Mouse (Mus musculus): ENCODE measurements at regions not wholly inside any gene's neighbourhood (a gene's known extent, or its start where the extent isn't known, plus 50 kb on each side); places are given as distances from the start of the nearest gene placed in this dataset.

DNA sequence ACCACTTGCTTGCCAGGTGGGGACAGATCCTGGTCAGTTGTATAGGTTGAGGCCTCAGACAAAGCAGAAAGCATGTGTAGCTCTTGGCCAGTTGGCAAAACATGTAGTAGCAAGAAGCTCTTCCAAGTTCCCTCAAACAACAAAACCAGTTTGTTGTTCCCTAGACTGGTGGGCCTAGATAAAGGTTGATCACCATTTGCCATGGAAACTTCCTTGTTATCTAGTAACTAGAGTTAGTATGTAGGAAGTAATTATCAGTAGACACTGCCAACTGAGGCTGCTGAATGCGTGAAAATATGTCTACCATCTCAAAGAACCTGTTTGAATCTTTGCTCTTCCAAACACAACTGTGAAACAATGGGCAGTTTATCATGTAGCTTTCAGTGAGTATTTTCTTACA, 1098.7 kb downstream of the Pcdh18 start:
- no peak for DNase-seq

GRCm38 (mm10) chr3:48655084-48655483, 1102.0 kb downstream of the Pcdh18 start:
- no peak for DNase-seq

- no peak for DNase-seq
Observed at GRCm38 (mm10) chr3:48631889-48632483, 1125.1 kb downstream of the Pcdh18 start.

DNA sequence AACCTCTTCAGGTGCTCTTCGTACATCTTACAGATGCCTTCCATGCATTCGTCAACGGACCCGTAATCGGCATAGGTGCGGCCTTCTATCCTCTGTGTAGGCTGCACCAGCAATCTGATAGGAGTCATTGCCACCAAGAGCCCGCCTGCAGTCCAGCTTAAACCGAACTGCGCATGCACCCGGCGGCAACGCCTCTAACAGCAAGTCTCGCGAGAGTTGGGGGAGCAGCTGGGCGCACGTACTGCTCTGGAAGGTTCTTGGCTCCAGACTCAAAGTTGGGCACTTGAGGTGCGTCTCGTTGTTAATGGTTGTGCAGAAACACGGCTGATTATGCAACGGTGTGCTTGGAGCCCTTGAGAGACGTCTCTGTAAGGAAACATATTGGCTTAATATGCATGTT, 1148.2 kb downstream of the Pcdh18 start:
- DNase-seq: no peak

DNA sequence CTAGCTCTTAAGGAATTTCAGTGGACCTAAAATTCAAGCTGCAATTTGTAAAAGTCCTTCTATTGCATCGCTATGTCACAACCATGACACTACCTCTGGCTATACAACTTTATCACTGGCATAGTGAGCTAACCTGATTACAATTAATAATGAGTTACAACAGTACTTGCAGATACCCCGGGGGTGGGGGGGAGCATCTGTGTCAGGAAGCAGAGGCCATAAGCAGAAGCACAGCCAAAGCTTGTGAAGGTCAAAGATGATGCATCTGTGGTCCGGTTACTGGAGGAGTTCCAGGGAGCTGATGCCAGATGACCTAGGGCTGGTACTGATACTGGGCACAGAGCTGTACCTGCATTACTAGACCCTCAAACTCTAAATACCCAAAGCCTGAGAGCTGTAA, 1152.3 kb downstream of the Pcdh18 start:
- DNase-seq: no peak

- no peak for DNase-seq
Observed at GRCm38 (mm10) chr3:48587341-48587740, 1169.8 kb downstream of the Pcdh18 start.

GRCm38 (mm10) chr3:48586145-48586544, 1171.0 kb downstream of the Pcdh18 start:
- DNase-seq: peak; percentile 9

- DNase-seq: no peak
Observed at GRCm38 (mm10) chr3:48584340-48584739, 1172.8 kb downstream of the Pcdh18 start.

DNA sequence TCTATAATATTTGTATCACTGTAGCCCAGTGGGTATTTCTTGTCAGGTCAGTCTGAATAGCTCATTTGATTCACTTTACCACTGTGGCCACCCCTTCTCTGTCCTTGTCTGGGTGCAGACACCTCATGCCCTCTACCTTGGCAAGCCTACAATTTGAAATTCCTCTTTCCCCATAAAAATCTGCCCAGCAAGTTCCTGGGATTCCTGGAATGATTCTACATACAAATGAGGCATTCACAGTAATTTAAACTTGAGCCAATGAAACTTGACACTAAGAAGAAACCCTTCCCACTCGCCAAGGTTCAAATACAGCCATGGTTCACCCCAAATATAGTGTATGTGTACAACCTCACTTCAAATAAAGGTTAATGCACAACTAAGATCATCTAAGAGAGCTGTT, 1174.6 kb downstream of the Pcdh18 start:
- peak; percentile 12 for DNase-seq

DNA sequence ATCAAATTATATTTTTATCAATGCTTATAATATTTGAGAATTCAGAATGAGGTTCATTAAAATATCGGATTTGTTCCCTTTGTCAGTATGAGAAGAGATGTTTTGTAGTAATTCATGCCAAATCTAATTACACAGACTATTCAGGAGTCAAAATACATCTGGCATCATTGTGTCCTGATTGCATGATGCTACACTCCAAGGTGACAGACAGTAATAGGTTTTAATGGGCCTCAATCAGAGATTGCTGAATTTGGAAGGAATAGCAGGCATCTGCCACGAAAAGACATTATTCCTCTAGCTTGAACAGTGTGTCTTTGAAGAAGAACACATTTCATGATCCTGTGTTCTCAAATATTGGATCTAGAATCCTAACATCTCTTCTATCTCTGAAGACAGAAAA, 1177.2 kb downstream of the Pcdh18 start:
- DNase-seq: no peak

DNA sequence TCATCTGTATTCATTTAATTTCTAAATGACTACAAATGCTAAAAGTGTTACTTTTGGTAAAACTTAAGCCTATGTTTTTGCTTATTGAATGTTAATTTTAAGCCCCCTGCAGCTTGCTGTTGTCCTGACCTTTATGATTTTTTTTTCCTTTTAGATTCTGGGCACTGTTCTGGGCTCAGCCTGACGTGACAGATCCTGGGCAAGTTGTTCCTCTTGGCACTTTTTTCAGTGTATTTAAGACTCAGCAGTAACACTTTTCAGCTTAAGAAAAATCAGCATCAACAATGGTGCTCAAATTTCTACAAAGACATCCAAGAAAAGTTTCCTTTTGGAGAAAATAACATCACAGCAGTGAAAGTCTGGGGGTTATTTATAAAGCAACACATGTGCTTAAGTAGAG, 1177.9 kb downstream of the Pcdh18 start:
- DNase-seq: no peak

DNA sequence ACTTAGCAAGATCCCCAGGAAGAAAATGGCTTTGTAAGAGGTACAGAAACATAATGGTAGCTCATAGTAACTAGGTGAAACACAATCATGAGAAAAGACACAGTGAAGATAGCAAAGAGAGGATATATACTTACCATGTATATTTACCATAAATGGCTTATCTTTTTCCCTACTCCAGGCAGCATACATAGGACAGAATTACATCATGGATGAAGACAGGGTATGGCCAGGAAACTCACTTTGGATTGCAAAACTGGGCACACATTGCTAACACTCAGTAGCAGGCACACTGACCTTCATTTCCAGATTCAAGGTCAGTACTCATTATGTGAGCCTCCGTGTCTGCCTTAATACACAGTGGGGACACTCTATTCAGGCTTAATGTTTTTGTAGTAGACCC, 1210.5 kb downstream of the Pcdh18 start:
- no peak for DNase-seq

GRCm38 (mm10) chr3:48515009-48515408, 1242.1 kb downstream of the Pcdh18 start:
- no peak for DNase-seq

DNA sequence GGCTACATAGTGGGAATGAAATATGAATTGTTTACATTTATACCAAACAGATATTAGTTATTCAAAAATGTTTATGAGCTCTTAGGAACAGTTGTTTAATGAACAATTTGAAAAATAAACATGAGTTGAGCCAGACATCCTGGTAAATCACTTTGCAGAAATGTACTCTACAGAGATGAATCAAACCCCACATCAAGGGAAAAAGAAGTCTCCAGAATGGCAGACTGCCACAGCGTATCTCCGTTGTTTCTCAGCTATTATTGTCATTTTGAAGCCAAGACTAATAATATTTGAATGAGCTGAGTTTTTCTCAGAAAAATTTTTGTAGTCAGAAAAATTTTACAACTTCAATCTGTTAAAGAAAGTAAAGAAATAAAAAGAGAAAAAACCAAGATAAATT, 1253.1 kb downstream of the Pcdh18 start:
- peak; percentile 8 for DNase-seq

DNA sequence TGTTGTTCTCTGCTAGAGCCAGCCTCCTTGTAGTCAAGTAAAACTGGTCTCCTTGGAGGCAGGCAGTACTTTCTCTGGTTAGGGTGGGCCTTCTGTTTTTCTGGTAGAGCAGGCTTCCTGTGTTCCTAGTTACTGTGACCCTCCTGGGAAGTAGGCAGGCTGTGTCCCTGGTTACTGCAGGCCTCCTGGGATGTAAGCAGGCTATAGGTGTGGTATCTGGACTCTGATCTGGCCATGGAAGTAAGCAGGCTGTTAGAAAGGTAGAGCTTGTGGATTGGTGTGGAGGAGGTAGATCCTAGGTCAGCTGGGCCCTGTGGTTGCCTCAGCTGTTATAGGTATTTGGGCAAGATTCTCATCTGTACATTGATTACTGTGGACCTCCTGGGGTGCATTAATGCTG, 1292.4 kb downstream of the Pcdh18 start:
- DNase-seq: no peak

DNA sequence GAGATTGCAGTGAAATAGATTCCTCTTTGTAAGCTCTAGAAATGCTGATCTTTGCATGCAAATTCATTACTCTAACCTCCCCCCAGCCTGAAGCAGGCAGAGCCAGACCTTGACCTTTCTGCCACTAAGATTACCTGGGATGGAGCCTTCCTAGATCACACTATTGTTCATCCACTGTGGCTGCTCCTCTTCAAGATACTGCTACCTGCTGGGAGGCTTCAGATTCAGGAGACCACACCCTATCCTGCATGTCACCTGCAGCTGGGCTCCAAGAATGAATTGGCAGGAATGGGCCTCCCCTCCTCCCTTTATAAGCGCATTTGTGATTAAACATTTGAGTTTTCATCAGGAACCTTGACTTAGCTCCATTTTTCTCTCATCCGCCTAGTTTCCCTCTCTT, 1315.2 kb downstream of the Pcdh18 start:
- DNase-seq: no peak

DNA sequence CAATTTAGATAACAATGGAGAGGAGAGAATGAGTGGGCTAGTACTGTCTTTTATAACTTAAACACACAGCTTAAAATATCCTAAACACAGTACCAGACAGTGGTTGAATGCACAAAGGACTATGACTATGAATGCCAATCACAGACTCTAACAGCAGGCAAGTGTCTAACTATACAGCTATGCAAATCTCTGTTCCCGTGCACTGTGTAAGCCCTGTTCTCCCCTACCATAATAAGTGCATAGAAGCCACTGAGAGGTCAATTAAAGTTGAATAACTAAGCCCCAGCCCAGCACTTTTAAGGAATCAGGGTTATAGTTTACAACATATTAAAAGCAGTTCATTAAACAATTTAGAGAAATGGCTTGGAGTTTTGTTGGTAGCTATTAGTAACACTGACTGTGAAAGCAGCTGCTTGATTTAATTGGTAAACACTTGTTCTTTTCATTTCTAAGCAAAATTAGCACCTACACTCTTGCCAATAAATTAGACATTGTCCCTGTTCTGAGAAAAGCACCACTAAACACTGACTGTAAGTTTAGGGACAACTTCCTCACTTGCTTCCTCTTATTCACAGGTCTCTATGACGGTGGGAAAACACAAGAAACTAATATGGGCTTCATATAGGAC, 1327.6 kb downstream of the Pcdh18 start:
- DNase-seq: no peak

DNA sequence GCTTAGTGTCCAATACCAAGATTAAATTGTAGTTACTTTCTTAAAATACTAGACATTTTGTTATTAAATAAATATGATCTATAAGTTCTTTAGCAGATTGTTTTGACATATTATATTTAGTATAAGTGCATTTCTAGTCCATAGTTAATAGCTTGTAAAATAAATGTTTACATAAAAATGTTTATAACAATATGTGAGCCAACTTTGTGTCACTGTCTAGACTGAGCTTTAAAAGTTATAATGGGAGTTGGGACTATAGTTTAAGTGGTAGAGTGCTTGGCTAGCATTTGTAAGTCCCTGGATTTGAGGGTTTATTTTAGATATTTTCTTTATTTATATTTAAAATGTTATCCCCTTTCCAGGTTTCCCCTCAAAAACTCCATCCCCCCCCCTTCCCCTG, 1367.3 kb downstream of the Pcdh18 start:
- no peak for DNase-seq

Measured in kidney, postnatal 14 days (tissue).